Mouse (Mus musculus): ENCODE measurements at regions not wholly inside any gene's neighbourhood (a gene's known extent, or its start where the extent isn't known, plus 50 kb on each side); places are given as distances from the start of the nearest gene placed in this dataset.

DNA sequence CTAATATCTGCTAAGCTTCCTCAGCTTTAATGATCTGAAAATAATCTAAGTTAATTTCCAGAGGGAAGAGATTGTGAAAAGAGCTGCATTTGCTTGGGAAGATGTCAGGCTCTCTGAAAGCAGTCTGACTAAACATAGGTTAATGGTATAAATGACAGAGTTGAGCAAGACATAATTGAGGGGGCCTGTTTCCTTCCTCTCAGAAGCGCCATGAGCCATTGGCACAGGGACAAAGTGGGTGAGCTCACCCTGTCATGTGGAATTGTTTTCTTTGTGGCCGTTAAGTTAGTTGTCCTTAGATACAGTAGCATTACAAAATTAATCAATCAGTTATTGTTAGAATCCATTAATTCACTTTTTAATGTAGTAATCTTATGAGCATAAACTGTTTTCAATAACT, 483.0 kb downstream of the Ptprc start:
- dilution Hi-C loops (cut with MboI; ENCODE audit: extremely low pct_ligation_motif_present, extremely low pct_unique_long_range_greater_than_20kb, low sequenced_read_pairs) (no loop called here), in situ Hi-C loops (cut with MboI; ENCODE audit: low pct_ligation_motif_present, low pct_unique_long_range_greater_than_20kb, low sequenced_read_pairs) (no loop called here)
- Histone ChIP-seq H3K27ac (ENCODE audit: insufficient read depth, low read depth) (no peak overlapping the region), H3K36me3 (replicated peaks in 1 of 2; ENCODE audit: control insufficient read depth in 1 of 2, insufficient read depth in 1 of 2, low read length in 1 of 2) (no peaks in the 10 kb centered on the region), H3K27me3 (replicated peaks) (no peaks in the 10 kb centered on the region), H3K4me3 (replicated peaks in 1 of 3; ENCODE audit: low read depth in 2 of 3, low read length in 2 of 3, poor library complexity in 1 of 3) (no peak overlapping the region), H3K4me1 (ENCODE audit: control insufficient read depth in 1 of 2, insufficient read depth in 2 of 2) (peaks cover 0 to 5% of the 10 kb centered on the region in 2 experiments; a peak in 2 of 4 replicates), H3K79me2 (replicated peaks; ENCODE audit: control insufficient read depth, extremely low read depth, insufficient read depth, poor library complexity, severe bottlenecking) (no peaks in the 10 kb centered on the region), H3K9me3 (replicated peaks; ENCODE audit: low read length) (no peaks in the 10 kb centered on the region), H3K9ac (ENCODE audit: insufficient read depth, low read depth) (no peak overlapping the region), H3K4me2 (ENCODE audit: insufficient read depth, low read depth, poor library complexity, severe bottlenecking) (no peak overlapping the region)
- DNase-seq (ENCODE audit: extremely low read depth): no peak
- no peak for TF ChIP-seq PAX5 (IDR thresholded peaks at IDR 0.05; ENCODE audit: low read length)
- TF ChIP-seq ELF1 (IDR thresholded peaks at IDR 0.05; ENCODE audit: low read depth, low read length): no peak
- no peak for TF ChIP-seq POLR2AphosphoS2 (IDR thresholded peaks at IDR 0.05; ENCODE audit: low read depth, low read length)
- TF ChIP-seq TBP (conservative IDR thresholded peaks at IDR 0.05; ENCODE audit: low read depth, low read length): no peak
- no peak for TF ChIP-seq MAZ (IDR thresholded peaks at IDR 0.05; ENCODE audit: low read depth, low read length)
- no peak for TF ChIP-seq NRF1 (IDR thresholded peaks at IDR 0.05; ENCODE audit: low read depth, low read length)
- TF ChIP-seq HCFC1 (IDR thresholded peaks at IDR 0.05; ENCODE audit: low read depth, low read length): no peak
- no peak for TF ChIP-seq JUN (IDR thresholded peaks at IDR 0.05; ENCODE audit: insufficient read depth, low read depth, low read length)
- no peak for TF ChIP-seq ZMIZ1 (IDR thresholded peaks at IDR 0.05; ENCODE audit: low read depth, low read length)
- no peak for TF ChIP-seq UBTF (IDR thresholded peaks at IDR 0.05; ENCODE audit: low read depth, low read length)
- no peak for TF ChIP-seq CHD1 (IDR thresholded peaks at IDR 0.05; ENCODE audit: low read depth, low read length)
- no peak for TF ChIP-seq BHLHE40 (IDR thresholded peaks at IDR 0.05; ENCODE audit: low read depth, low read length)
- no peak for TF ChIP-seq KAT2A (IDR thresholded peaks at IDR 0.05; ENCODE audit: insufficient replicate concordance, low read length)
- TF ChIP-seq ETS1 (conservative IDR thresholded peaks at IDR 0.05; ENCODE audit: low read depth, low read length): no peak
- TF ChIP-seq SMC3 (IDR thresholded peaks at IDR 0.05; ENCODE audit: low read depth, low read length): no peak
- no peak for TF ChIP-seq MXI1 (IDR thresholded peaks at IDR 0.05; ENCODE audit: low read depth, low read length)
- no peak for TF ChIP-seq RCOR1 (conservative IDR thresholded peaks at IDR 0.05; ENCODE audit: low read depth, low read length)
- no peak for TF ChIP-seq ZC3H11A (IDR thresholded peaks at IDR 0.05; ENCODE audit: low read depth, low read length)
- TF ChIP-seq CTCF (conservative IDR thresholded peaks at IDR 0.05 in 1 of 2, IDR thresholded peaks at IDR 0.05 in 1 of 2; ENCODE audit: low read depth in 2 of 2, low read length in 2 of 2): no peak

DNA sequence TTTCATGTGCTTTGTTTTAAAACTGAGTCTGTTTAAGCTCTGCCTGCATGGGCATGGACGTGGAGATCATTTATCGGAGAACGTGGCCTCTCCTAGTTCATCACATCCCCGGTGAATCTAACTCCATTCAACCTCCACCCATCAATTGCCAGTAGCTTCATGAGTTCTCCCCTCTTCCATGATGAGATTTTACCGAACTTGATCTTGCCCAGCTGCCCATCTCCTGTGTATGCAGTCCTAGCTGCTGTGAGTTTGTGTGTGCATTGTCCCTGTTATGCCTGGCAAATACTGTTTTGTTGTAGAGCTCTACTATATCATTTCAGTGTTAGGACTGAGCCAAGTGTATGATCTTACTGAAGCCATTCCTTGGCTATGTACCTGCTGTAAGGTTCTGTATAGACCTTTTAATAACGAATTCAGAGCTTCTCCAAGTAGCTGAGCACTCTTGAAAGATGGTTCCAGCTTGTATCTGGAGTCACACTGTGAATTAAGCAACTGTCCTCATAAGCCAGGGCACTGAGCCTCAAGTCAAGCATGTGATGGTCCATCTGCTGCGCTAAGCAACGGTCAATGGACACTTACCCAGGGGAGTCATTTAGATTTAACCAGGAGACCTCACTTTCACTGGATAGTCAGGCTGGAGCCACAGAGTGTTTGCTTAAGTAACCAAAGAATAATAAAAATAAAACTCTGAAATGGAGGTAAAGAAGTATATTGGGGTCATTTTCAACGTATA, 484.5 kb downstream of the Ptprc start:
- in situ Hi-C loops (cut with MboI; ENCODE audit: low pct_ligation_motif_present, low pct_unique_long_range_greater_than_20kb, low sequenced_read_pairs): no loop called here
- no peaks in the 10 kb centered on the region for H3K4me1 ChIP-seq (ENCODE audit: control insufficient read depth in 1 of 2, insufficient read depth in 2 of 2)
- H3K9ac ChIP-seq (ENCODE audit: insufficient read depth, low read depth): no peak overlapping the region
- no peak for DNase-seq (ENCODE audit: extremely low read depth)
- H3K36me3 ChIP-seq (replicated peaks in 1 of 2; ENCODE audit: control insufficient read depth in 1 of 2, insufficient read depth in 1 of 2, low read length in 1 of 2): no peaks in the 10 kb centered on the region
- H3K27ac ChIP-seq (ENCODE audit: insufficient read depth, low read depth): no peak overlapping the region
- H3K4me2 ChIP-seq (ENCODE audit: insufficient read depth, low read depth, poor library complexity, severe bottlenecking): no peak overlapping the region
- H3K27me3 ChIP-seq (replicated peaks): no peaks in the 10 kb centered on the region
- TF ChIP-seq NELFE (IDR thresholded peaks at IDR 0.05; ENCODE audit: low read depth, low read length) (no peak), JUND (conservative IDR thresholded peaks at IDR 0.05; ENCODE audit: low read depth, low read length) (no peak), CHD1 (IDR thresholded peaks at IDR 0.05; ENCODE audit: low read depth, low read length) (no peak), RCOR1 (conservative IDR thresholded peaks at IDR 0.05; ENCODE audit: low read depth, low read length) (no peak), ZMIZ1 (IDR thresholded peaks at IDR 0.05; ENCODE audit: low read depth, low read length) (no peak), HCFC1 (IDR thresholded peaks at IDR 0.05; ENCODE audit: low read depth, low read length) (no peak), POLR2A (IDR thresholded peaks at IDR 0.05; ENCODE audit: low read depth, low read length) (no peak), ELF1 (IDR thresholded peaks at IDR 0.05; ENCODE audit: low read depth, low read length) (no peak), NRF1 (IDR thresholded peaks at IDR 0.05; ENCODE audit: low read depth, low read length) (no peak), E2F4 (IDR thresholded peaks at IDR 0.05; ENCODE audit: insufficient replicate concordance, low read depth, low read length) (no peak), BHLHE40 (IDR thresholded peaks at IDR 0.05; ENCODE audit: low read depth, low read length) (no peak), MAZ (IDR thresholded peaks at IDR 0.05; ENCODE audit: low read depth, low read length) (no peak), ZC3H11A (IDR thresholded peaks at IDR 0.05; ENCODE audit: low read depth, low read length) (no peak), TBP (conservative IDR thresholded peaks at IDR 0.05; ENCODE audit: low read depth, low read length) (no peak), JUN (IDR thresholded peaks at IDR 0.05; ENCODE audit: insufficient read depth, low read depth, low read length) (no peak), CTCF (conservative IDR thresholded peaks at IDR 0.05 in 1 of 2, IDR thresholded peaks at IDR 0.05 in 1 of 2; ENCODE audit: low read depth in 2 of 2, low read length in 2 of 2) (no peak), UBTF (IDR thresholded peaks at IDR 0.05; ENCODE audit: low read depth, low read length) (no peak), EP300 (IDR thresholded peaks at IDR 0.05; ENCODE audit: low read length) (no peak)
- dilution Hi-C loops (cut with MboI; ENCODE audit: extremely low pct_ligation_motif_present, extremely low pct_unique_long_range_greater_than_20kb, low sequenced_read_pairs): no loop called here
- H3K9me3 ChIP-seq (replicated peaks; ENCODE audit: low read length): no peaks in the 10 kb centered on the region
- H3K4me3 ChIP-seq (replicated peaks in 1 of 3; ENCODE audit: low read depth in 2 of 3, low read length in 2 of 3, poor library complexity in 1 of 3): no peak overlapping the region
- H3K79me2 ChIP-seq (replicated peaks; ENCODE audit: control insufficient read depth, extremely low read depth, insufficient read depth, poor library complexity, severe bottlenecking): no peaks in the 10 kb centered on the region
